Mouse (Mus musculus) heart, postnatal 36 days (tissue): ENCODE data around the gene Vmn1r14. TPM values are rescaled to one million over a fixed set of nuclear protein-coding genes. Genes with fewer than 3 reads are reported as not detected.
"Not testable (repeated sequence)": the region's sequence is repeated elsewhere in the genome, so short reads cannot be mapped to it uniquely, and the experiment has no call there.

Experiments used
- DNase-seq, 2 experiments: peaks; one replicate each; pipeline ENCODE4 v3.0.0; 2021 to 2022
- intact Hi-C: fragments of 180-260 bp; cut with DNase I; formaldehyde crosslinking; loops from one replicate; pipeline ENCODE4 v1.15.1; 2025
- total RNA-seq, 2 experiments: library from RNA; stranded (reverse); gene quantifications; 2 replicates each; pipeline ENCODE4 v1.2.3; 2021

The Vmn1r14 gene
- not detected for total RNA-seq

DNA sequence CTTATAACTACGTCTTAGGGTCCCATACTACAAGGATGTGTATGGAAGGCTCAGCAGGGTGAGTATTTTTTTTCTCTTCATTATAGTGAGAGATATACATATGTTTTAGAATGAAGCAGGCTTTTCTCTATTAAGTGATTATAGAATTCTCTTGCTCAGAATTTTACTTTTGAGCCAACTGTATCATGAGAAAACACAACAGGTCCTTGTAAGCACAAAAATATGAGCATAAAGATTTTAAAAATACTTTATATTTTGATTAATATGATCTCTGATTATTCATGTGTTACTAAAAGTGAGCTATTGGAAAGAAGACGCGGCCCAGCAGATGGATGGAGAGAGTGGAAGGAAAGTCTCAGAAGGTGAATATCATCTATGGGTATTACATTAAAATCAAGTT is at the start of gene Vmn1r14:
Vmn1r14 (plus strand) TSS at position 301 of the 400 bp plus-strand sequence.
- no peak for DNase-seq
- intact Hi-C loops, result no loop called here

DNA sequence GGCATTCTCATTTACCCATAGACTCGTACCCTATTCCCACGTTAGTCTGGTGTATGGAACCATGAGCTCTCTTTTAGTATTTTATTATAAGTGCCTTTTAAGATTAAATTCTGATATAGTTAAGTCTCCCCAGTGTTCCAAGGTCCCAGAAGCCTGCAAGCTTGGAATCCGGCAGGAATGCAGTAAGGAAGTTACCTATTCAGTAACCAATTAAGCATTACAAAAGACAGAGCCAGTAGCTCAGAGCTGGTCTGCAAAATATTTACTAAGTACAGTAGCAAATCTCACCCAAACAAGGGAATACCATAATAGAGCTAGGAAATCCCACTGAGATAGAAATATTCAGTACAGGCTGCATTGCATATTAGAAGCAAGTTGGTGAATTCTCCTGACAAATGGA is 41.5 kb upstream of the Vmn1r14 start:
- intact Hi-C loops, DNase-seq: not testable (repeated sequence)

DNA sequence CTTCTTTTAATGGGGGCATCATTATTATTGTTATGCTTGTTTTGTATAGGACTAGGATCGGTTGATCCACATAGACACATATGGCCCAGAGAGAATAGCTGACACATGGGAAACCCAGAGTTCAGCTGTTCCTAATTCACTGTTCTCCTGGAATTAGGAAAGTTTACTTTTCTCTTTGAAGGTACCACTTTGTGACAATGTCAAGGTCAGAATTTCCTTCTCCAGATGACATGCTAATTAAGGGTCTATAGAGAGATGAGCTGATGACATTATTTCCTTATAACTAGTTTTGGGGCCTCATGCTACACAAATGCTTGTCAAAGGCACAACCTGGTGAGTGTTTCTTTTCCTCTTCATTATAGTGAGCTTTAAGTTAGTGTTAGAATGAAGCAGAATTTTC is 28.5 kb upstream of the Vmn1r14 start, which contains the start of gene Vmn1r13:
Vmn1r13 (plus strand) TSS at position 301 of the 400 bp plus-strand sequence.
- intact Hi-C loops, DNase-seq: not testable (repeated sequence)

DNA sequence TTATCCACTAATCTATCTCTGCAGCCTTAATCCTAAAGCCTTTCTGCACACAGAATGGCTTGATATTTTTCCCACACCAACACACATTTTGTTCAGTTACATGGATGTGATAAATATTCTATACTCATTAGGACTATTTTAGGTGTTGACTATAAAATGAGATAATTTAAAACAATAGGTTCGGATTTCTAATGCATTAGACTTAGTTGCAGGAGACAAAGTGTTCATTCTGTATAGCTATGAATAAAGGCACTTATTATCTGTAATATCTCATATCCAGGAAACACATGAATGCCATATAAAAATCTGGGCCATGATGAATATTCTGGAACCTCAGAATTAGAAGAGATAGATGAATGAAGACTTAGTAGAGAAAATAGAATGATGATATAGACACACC is 26.2 kb downstream of the Vmn1r14 start, which contains the start of gene Vmn1r15:
Vmn1r15 (plus strand) TSS at position 301 of the 400 bp plus-strand sequence.
- intact Hi-C loops, result no loop called here
- DNase-seq, result no peak

DNA sequence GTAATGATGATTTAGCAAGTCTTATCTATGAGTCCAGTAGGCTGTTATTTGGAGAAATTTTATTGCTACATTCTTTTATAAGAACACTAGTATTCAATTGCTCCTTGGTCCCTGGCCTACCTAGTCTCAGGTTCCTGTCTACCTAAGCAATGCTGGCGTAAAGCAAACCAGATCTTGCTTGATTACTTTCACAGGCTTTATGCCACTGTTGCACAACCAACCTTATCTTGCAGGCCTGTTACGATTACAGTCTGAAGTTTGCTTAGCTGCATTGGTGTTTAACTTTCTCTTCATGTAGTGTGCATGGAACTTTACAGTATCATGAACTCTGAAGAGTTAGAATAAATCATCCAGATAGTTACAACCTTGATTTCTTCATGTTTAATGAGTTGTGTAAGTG is 29.5 kb downstream of the Vmn1r14 start:
- no peak for DNase-seq
- intact Hi-C loops, result no loop called here

DNA sequence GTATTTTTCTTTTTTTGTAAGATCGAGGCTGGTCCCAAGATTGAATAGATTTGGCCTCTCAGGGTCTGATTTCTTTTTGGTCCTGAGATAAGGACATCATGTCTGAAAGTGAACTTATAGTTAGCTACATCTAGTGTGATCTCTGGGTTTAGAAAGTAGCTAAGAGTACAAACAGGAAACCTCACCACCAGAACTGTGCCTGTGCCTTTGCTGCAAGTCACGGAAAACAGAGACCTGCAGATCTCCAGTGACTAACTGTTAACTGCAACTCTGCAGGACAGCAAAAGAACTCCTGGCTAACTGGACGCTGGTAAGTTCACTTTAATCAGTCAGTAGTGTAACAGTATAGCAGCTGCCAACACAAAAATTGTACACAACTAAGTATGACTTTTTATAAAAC is 40.4 kb downstream of the Vmn1r14 start:
- intact Hi-C loops, result no loop called here
- DNase-seq, result no peak

DNA sequence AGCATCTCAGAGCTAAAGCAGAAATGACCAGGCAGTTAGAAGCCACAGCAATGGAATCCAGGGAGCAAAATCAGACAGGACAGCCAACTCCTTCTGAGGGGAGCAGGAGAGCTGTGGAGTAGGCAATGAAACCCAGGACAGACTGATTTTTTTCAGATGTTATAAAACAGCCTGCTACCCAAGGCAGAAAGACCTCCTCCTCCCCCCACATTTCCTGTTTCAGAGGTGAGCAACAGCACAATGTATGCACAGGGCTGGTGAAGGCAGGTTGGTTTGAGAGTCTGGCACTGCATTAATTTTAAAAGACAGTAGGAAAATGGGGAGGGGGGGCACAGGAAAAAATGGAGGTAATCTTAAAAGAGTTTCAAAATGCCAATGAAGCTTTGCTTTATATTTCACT is 41.0 kb downstream of the Vmn1r14 start:
- no peak for DNase-seq
- intact Hi-C loops, result no loop called here

DNA sequence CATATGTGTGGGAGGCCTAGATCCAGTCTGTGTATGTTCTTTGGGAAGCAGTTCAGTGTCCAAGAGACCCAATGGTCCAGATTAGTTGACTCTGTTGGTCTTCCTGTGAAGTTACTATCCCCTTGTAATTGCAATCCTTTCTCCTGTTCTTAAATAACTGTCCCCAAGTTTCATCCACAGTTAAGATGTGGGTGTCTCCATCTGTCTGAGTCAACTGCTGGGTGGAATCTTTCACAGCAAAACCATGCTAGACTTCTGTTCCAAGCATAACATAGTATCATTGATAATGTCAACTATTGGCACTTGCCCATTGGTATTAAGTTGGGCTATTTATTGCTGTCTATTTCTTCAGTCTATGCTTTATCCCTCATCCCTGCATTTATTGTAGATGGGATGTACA is 47.5 kb downstream of the Vmn1r14 start:
- no peak for DNase-seq
- intact Hi-C loops, result no loop called here

Other genes starting within 250 kb of the Vmn1r14 start
- gene Vmn1r6, start 234.4 kb upstream of the Vmn1r14 start, total RNA-seq, result not detected
- gene Vmn1r7, start 206.4 kb upstream of the Vmn1r14 start, total RNA-seq, result not detected
- gene Vmn1r8, start 199.4 kb upstream of the Vmn1r14 start, total RNA-seq, result not detected
- not detected for gene Vmn1r9, start 164.9 kb upstream of the Vmn1r14 start, total RNA-seq
- not detected for gene Vmn1r10, start 122.2 kb upstream of the Vmn1r14 start, total RNA-seq
- gene Vmn1r11, start 98.2 kb upstream of the Vmn1r14 start, total RNA-seq, result not detected
- not detected for gene Vmn1r12, start 74.8 kb upstream of the Vmn1r14 start, total RNA-seq
- gene Vmn1r13, start 28.4 kb upstream of the Vmn1r14 start, total RNA-seq, result not detected
- not detected for gene Vmn1r15, start 26.3 kb downstream of the Vmn1r14 start, total RNA-seq
- not detected for gene Vmn1r16, start 97.8 kb downstream of the Vmn1r14 start, total RNA-seq
- gene Vmn1r17, start 132.0 kb downstream of the Vmn1r14 start, total RNA-seq, result not detected
- not detected for gene Vmn1r18, start 164.1 kb downstream of the Vmn1r14 start, total RNA-seq
- not detected for gene Vmn1r19, start 172.1 kb downstream of the Vmn1r14 start, total RNA-seq
- not detected for gene Vmn1r20, start 197.2 kb downstream of the Vmn1r14 start, total RNA-seq